Mouse (Mus musculus) ES-E14 (cell line): ENCODE data around the gene Cd300a.

ENCODE experiments used
- CHD2 ChIP-seq: IDR thresholded peaks from 2 replicates; pipeline ENCODE4 v1.6.1; 2014; ENCODE audit warnings: mild to moderate bottlenecking, low read depth, low read length, inconsistent platforms
- ZC3H11A ChIP-seq: IDR thresholded peaks from 2 replicates; pipeline ENCODE4 v1.6.1; 2012; ENCODE audit warnings: low read depth, mild to moderate bottlenecking, inconsistent platforms, low read length, borderline replicate concordance

- no peak for TF ChIP-seq CHD2
- no peak for TF ChIP-seq ZC3H11A
Observed at GRCm38 (mm10) chr11:114863918-114864420, 25.9 kb upstream of the Cd300a start.
